ENCODE assay signal across 8 mouse cellular contexts in genomic region chr7:6937040-6937439, GRCm38 (mm10). TPM values are rescaled to one million over a fixed set of nuclear protein-coding genes. Genes with fewer than 3 reads are reported as not detected.
DNase-seq lines count a peak whose midpoint lies in the region; ATAC-seq lines count a peak whose summit lies in the region.

No protein-coding gene starts in this region.

- no peak overlapping the region for H3K27ac ChIP-seq in forebrain, embryonic 14.5 days (ENCODE audit: low read depth, low read length)
- no peak overlapping the region for H3K27ac ChIP-seq in hindbrain, embryonic 13.5 days

- ATAC-seq in cerebellum, adult (ENCODE audit: insufficient number of reproducible peaks, low FRiP score, low TSS enrichment), result 0 out of 2 replicates have a peak, but pooled peaks have one; percentile 56
- peak; percentile 38 for ATAC-seq in forebrain, embryonic 14.5 days
- ATAC-seq in hindbrain, embryonic 13.5 days (ENCODE audit: low FRiP score), result peak; percentile 55

- H3K27me3 ChIP-seq in forebrain, embryonic 14.5 days (replicated peaks; ENCODE audit: control insufficient read depth, insufficient read depth, low read length), result no peaks in the 10 kb centered on the region
- H3K27me3 ChIP-seq in hindbrain, embryonic 13.5 days, result no peaks in the 10 kb centered on the region

- peak; percentile 91 for DNase-seq in NIH3T3 (ENCODE audit: low read depth)
- DNase-seq in forebrain, embryonic 14.5 days (ENCODE audit: low spot score), result peak; percentile 92
- DNase-seq in layer of hippocampus, adult 9-11 months, result peak; percentile 70
- peak; percentile 53 for DNase-seq in lung, postnatal 25 days (ENCODE audit: low spot score)
- peak; percentile 72 for DNase-seq in right cerebral cortex, adult 18-20 months
- DNase-seq in urinary bladder, postnatal 36 days (ENCODE audit: low spot score in 2 of 2), result peak; percentile 67 to 78

- no peaks in the 10 kb centered on the region for H3K36me3 ChIP-seq in forebrain, embryonic 14.5 days (ENCODE audit: control insufficient read depth, insufficient read depth, low read length)
- no peaks in the 10 kb centered on the region for H3K36me3 ChIP-seq in hindbrain, embryonic 13.5 days

- H3K9me3 ChIP-seq in forebrain, embryonic 14.5 days (replicated peaks; ENCODE audit: control insufficient read depth, low read length), result 0 out of 2 replicates have a peak, but pooled peaks cover 2% of the 10 kb centered on the region
- no peaks in the 10 kb centered on the region for H3K9me3 ChIP-seq in hindbrain, embryonic 13.5 days

- WGBS in forebrain, embryonic 14.5 days, result 44% methylated on average over 11 of the region's 11 CpGs
- 47% methylated on average over 11 of the region's 11 CpGs for WGBS in hindbrain, embryonic 13.5 days

- H3K9ac ChIP-seq in forebrain, embryonic 14.5 days (ENCODE audit: low read length), result no peak overlapping the region
- no peak overlapping the region for H3K9ac ChIP-seq in hindbrain, embryonic 13.5 days

- no peaks in the 10 kb centered on the region for H3K4me1 ChIP-seq in forebrain, embryonic 14.5 days (ENCODE audit: control insufficient read depth, insufficient read depth, low read length)
- peaks cover 3% of the 10 kb centered on the region; the same call in 1 of the 2 replicates for H3K4me1 ChIP-seq in hindbrain, embryonic 13.5 days (replicated peaks)

- no peak overlapping the region for H3K4me3 ChIP-seq in forebrain, embryonic 14.5 days (ENCODE audit: low read depth, low read length)
- no peak overlapping the region for H3K4me3 ChIP-seq in hindbrain, embryonic 13.5 days

- no peak overlapping the region for H3K4me2 ChIP-seq in forebrain, embryonic 14.5 days (ENCODE audit: low read length)
- no peak overlapping the region for H3K4me2 ChIP-seq in hindbrain, embryonic 13.5 days

RNA-seq across cellular contexts. Expression of gene Aurkc, which starts 58.1 kb away (rescaled TPM):
- polyA plus RNA-seq in forebrain, embryonic 14.5 days (2014; fragmentation: Nextera tagmentation; extraction: Ambion mirVana), result not detected in 2 replicates
- polyA plus RNA-seq in hindbrain, embryonic 13.5 days (2015; fragmentation: Nextera tagmentation; extraction: Ambion mirVana), result 0.36 TPM in 1 of 2 replicates, not detected in the other
